Mouse (Mus musculus): ENCODE measurements around the gene Zfp52.
A peak's percentile ranks its signal among the peaks of the same experiment; 100 is the strongest.

Zfp52 gene

GRCm38 (mm10) chr17:21566220-21566619 is 30.9 kb downstream of the Zfp52 start:
- peak; percentile 60 to 77 for DNase-seq (ENCODE audit: low spot score in 2 of 2)

- peak; percentile 84 to 91 for DNase-seq (ENCODE audit: low spot score in 2 of 2)
Observed at GRCm38 (mm10) chr17:21566728-21567349, 31.5 kb downstream of the Zfp52 start, which contains the start of gene Zfp948. Gene Zfp948, plus strand, starts transcription at chr17:21567008.

- DNase-seq (ENCODE audit: low spot score in 2 of 2), result peak; percentile 36 to 37
Observed at GRCm38 (mm10) chr17:21567696-21568095, 32.4 kb downstream of the Zfp52 start.

- no peak for DNase-seq (ENCODE audit: low spot score in 2 of 2)
Observed at GRCm38 (mm10) chr17:21579080-21579479, 43.7 kb downstream of the Zfp52 start.

GRCm38 (mm10) chr17:21579493-21580175 is 44.3 kb downstream of the Zfp52 start:
- peak; percentile 27 to 32 for DNase-seq (ENCODE audit: low spot score in 2 of 2)

GRCm38 (mm10) chr17:21585521-21585920 is 50.2 kb downstream of the Zfp52 start:
- no peak for DNase-seq (ENCODE audit: low spot score in 2 of 2)
